Mouse (Mus musculus) gonadal fat pad, adult 2 months (tissue): ENCODE measurements around the gene Tgfb3. TPM values are rescaled to one million over a fixed set of nuclear protein-coding genes. Genes with fewer than 3 reads are reported as not detected.

Experiments used
- DNase-seq: peaks from one replicate; pipeline ENCODE4 v3.0.0-alpha.2; 2012; ENCODE audit warnings: low read depth
- polyA plus RNA-seq: library from polyadenylated mRNA; depleted of rRNA; stranded (reverse); fragments of >200 nt; gene quantifications from 2 replicates; pipeline ENCODE4 v1.2.3, GENCODE M21; 2012; rRNA removed

Tgfb3 gene
- 20.6 and 22.1 TPM in 2 replicates for polyA plus RNA-seq

GRCm38 (mm10) chr12:86078553-86079201, at the start of gene Tgfb3:
TSS of gene Tgfb3 (minus strand) at chr12:86079041.
- DNase-seq: no peak

GRCm38 (mm10) chr12:86128122-86128521, 49.3 kb upstream of the Tgfb3 start:
- no peak for DNase-seq

GRCm38 (mm10) chr12:86124016-86124415, 45.2 kb upstream of the Tgfb3 start:
- DNase-seq: no peak

GRCm38 (mm10) chr12:86116295-86116835, 37.5 kb upstream of the Tgfb3 start:
- DNase-seq: no peak

DNA sequence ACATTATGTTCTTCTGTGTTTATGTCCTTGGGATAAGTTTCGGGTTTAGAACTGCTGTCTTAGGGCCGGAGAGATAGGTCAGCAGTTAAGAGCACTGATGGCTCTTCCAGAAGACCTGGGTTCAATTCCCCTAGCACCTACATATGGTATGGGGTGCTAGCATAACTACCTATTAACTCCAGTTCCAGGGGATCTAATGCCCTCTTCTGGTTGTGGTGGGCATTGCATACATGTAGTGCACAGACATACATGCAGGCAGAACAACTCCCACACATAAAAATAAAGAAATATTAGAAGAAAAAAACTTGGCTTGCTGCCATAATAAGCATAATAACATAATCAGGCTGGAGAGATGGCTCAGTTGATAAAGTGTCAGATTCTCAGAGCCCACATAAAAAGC, 31.8 kb upstream of the Tgfb3 start:
- no peak for DNase-seq

DNA sequence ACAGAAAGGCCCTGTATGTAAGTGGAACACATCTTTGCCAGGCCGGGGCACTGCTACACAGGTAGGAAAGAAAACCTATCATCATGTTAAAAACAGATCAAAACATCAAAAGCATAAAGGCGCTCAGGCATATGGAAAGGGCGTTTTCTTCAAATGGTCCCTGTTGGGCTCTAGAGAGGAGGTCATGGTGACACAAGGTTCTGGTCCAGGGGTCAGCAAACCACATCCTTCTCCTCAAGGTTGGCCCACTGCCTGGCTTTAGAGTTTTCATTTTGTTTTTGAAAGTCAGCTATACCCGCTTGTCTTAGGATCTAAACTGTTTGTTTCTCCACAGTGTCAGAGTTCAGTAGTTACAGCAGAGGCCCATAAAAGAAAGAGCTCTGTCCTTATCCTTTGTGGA, 30.7 kb upstream of the Tgfb3 start:
- no peak for DNase-seq

DNA sequence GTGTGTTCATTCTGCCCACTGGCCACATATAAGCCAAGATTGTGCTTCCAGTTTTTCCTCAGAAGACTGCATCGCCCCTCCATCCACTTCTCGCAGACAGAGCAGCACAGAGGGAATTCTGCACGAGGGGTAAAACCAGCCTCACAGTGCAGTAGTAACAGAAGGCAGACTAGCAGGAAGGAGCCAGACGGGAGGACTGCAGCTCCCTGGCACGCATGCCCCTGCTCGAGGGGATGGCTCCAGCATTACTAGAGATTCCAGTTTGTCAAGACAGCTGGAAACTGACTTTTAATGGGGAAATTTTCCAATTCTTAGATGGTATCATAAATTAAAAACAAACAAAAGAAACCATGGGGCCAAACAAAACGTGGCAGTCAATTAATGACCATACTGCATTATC, 28.8 kb upstream of the Tgfb3 start:
- DNase-seq: no peak

GRCm38 (mm10) chr12:86106086-86106485, 27.2 kb upstream of the Tgfb3 start:
- no peak for DNase-seq

DNA sequence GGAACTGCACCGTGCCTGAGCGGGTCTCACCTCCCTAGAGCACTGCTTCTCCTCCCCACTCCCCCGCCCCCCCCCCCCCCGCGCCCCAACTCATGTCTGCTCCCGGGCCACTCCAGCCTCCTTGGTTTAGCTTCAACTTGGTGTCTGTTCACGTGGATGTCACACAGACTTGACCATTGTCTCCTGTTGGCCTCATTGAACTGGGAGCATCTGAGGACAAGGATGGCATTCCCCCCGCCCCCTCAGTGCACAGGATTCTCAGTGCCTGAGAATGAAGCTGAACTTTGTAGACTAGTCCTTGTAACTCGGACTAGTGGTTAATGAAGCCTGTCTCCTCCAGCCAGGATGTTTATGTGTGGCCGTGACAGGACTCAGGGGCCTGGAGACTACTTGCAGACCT, 26.7 kb upstream of the Tgfb3 start:
- no peak for DNase-seq

DNA sequence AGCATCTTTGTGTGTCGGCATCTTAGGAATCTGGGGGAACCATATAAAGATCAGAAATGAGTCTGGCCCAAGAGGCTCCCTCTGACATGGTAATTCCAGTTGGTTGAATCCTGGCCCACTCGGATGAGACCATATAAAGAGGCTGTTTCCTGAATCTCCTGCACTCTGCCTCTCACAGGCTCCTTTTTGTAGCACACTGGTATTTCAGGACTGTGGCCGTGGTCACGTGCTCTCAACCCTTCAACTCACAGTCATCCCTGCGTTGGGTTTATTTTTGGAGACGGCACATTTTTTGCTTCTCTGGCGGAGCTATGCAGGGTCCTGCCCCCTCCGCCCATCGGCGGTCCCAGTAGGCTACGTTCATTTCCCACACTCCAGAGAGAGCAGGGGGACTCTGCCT, 25.5 kb upstream of the Tgfb3 start:
- no peak for DNase-seq

- no peak for DNase-seq
These were observed 25.0 kb upstream of the Tgfb3 start for GRCm38 (mm10) chr12:86103852-86104251.

- DNase-seq: no peak
These were observed 24.6 kb upstream of the Tgfb3 start for GRCm38 (mm10) chr12:86103391-86103790.

- DNase-seq: no peak
These were observed 23.8 kb upstream of the Tgfb3 start for GRCm38 (mm10) chr12:86102686-86103085.

GRCm38 (mm10) chr12:86100711-86101110, 21.9 kb upstream of the Tgfb3 start:
- no peak for DNase-seq

- no peak for DNase-seq
These were observed 18.9 kb upstream of the Tgfb3 start for GRCm38 (mm10) chr12:86097781-86098180.

- no peak for DNase-seq
These were observed 17.0 kb upstream of the Tgfb3 start for GRCm38 (mm10) chr12:86095806-86096205.

- DNase-seq: no peak
These were observed 15.2 kb upstream of the Tgfb3 start for GRCm38 (mm10) chr12:86094075-86094474.

DNA sequence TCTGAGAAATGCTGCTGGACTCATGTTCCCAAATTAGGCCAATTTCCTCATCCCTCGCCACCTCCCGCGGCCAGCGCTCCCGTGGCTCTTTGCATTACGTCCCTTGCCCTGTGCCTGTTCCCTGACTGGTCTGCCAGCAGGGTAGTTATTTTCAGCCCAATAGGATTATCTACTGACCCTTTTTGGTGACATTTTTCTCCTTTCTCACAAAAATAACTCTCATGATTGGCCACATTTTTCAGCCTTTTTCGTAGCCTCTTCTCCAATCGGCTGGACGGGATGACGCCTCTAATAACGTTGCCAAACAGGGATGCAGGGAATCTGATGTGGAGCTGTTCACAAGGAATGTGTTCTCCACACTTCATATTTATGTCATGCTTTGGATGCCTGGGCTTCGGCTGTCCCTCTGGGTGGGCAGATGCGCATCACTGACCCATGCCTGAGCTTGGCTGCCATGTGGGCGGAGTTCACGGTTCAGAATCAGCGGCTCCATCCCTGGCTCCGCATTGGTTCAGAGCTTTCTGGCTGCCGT, 12.8 kb upstream of the Tgfb3 start:
- no peak for DNase-seq

DNA sequence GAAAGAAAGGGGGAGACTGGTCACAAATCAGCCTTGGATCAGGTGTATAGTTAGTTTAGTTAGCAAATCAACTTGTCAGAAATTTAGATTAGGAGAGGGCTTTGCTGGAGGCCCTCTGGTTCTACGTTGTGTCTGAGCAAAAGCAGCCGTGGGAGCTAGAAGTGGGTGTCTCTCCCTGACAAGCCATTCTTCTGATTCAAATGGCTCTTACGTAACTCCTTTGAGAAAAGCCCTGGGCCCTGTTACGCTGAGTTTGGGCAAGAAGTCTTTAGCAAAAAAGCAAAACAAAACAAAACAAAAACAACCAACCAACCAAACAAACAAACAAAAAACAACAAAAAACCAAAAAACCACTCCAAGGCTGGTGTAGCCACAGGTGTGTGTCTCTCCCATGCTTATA, 11.9 kb upstream of the Tgfb3 start:
- no peak for DNase-seq

DNA sequence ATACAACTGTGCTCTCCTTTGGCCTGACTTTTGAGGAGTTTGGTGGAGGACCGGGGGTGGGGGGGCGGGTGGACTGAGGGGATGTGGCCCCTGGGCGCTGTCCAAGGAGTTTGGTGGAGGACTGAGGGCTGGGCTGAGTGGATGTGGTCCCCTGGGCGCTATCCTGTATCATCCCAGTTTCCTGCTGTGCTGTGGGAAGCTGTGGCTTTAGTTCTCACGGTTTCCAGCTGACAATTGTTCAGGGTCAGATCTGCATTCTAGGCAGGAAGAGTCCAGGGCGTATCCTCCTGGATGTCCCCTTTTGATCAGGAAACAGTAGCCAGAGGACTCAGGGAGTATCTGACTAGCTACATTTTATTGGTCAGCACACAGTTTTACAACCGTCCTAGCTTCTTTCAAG, 9.2 kb upstream of the Tgfb3 start:
- no peak for DNase-seq

DNA sequence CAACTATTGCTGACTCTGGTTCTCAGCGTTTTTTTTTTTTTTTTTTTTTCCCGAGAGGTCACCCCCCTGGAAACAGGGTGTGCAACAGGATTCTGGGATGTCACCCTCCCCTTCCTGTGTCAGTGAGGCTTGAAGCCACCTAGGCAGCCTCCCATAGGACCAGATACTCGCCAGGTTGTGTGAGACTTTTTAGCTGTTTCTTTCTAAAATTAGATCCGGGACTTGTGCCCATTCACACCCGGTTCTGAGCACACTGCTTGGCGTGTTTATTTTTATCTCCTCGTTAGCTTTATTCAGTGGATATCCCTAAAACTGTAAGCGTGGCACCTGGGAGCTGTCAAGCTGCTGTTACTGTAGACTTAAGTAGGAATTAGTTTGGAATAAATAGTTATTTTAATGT, 7.7 kb upstream of the Tgfb3 start:
- DNase-seq: no peak

- DNase-seq: no peak
These were observed 7.0 kb upstream of the Tgfb3 start for GRCm38 (mm10) chr12:86085873-86086272.

DNA sequence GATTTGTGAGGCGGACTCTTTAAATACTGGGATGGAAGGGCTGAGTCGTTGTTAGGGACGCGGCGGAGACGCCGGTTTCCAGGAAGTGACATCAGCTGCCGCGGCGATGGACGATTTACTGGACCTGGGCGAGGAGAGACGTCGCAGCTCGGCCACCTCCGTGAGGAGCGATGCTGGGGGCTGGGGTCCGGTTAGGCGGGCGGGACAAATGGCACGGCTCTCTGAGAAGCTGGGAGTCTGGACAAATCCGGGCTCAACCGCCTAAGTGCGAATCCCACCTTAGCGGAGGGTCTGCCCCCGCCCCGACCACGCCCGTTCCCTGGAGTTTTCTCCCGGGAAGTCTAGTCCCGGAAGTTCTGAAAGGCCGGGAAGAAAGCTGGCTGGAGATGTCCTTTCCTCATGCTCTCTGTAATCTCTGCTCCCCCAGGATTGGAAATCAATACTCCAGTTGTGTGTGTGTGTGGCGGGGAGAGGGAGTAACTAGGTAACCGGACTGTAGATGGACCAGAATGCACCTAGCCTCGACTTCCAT, 3.7 kb upstream of the Tgfb3 start, which contains the start of gene Ift43:
Gene Ift43, plus strand, starts transcription at position 61 of the 532 bp plus-strand sequence.
- no peak for DNase-seq
